Mouse (Mus musculus) embryo, embryonic 11 days (tissue): ENCODE data around the gene Pdcd10.

Source experiments
- DNase-seq: peaks from one replicate; pipeline ENCODE4 v3.0.0-alpha.2; 2015

The Pdcd10 gene

DNA sequence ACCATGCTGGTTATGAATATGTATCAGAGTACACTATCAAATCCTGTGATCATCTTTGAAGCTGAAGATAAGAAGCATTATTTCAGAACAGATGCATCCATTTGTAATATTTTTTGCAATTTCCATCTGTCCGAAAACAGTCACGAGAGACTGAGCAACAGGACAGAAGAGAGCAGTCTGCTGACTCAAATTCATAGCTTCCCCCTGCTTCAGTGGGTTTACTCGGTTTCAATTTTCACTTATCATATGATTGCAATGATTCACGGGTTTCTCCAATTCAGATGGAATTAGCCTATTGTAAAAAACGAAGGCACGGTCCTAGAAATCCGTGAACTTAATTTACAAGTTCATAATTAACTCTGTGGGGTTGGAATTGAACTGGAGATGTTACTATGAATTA lies 88.5 kb downstream of the Pdcd10 start:
- no peak for DNase-seq
